Mouse (Mus musculus): Measurements from ENCODE around the gene Cd5l.

DNA sequence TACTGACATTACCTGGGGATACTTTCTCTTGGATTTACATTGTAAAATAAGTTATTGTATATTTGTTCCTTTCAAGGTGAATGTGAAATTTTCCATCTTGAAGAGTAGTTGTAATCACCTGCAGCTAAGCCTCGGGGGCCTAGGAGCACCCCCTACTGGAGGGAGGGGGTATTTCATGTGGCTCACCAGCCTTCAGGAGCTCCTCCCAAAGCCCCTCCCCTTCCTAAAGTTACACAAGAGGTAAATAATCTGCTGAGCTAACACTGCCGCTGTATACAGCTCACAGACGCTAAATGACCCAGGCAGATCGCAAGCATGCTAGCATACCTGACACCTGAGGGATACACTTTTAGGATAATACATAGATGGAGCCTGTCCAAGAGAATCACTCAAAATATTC is 50.5 kb downstream of the Cd5l start:
- no peak for TF ChIP-seq FLI1 (IDR thresholded peaks at IDR 0.05; ENCODE audit: low read length)
- TF ChIP-seq GATA1 (IDR thresholded peaks at IDR 0.05; ENCODE audit: borderline replicate concordance, low read length): no peak

Data from megakaryocyte, embryonic 14.5 days (primary cell).